ENCODE assay signal across 11 mouse cellular contexts in the genomic region with DNA sequence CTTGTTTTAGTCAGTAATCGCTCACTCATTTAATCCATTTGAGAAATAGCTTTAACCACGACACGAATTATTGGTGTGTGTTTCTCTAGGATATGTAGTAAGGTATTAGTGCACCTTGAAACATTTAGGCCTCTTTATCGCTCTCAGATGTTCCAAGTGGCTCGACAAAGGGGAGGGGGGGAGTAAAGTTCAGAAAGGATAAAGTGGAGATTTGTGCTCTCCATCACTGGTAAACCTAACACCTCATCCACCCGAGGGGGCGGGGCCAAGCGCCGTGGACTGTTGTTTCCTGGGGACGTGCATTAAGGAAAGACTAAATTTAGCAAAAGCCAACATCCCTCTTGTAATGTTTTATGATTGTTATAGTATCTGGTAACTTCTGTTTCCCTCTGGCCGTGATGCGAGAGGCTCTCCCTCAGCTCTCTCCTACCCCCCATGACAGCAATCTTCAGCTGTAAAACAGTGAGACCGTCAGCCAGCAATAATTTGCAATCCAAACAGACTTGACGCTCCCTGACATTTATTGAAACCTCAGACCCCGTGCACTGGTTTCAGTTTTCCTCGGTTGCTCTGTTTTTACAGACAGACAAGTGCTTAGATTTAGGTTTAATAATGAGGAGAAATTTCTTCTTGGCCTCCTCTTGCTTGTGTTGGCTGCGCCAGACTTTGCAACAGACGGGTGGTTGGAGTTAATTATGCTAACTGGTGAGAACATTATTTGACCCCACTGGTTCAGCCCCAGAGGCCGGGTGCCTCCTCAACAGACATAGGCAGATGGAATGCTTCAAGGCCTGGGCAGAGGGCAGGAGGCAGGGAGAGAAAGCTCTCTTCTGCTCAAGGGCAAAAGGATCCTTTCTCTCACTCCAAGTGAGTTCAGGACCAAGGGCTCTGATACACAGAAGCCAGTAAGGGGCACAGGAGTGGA.
DNase-seq lines count a peak whose midpoint lies in the region; TF ChIP-seq lines count a peak whose summit lies in the region.
"Had no signal": no experiment of that assay in that cellular context is flagged by ENCODE, and none has a peak within 500 bp of the region (broad histone marks: within the 10 kb centered on the region; RNA-seq: fewer than 3 reads in every experiment).

No protein-coding gene starts in this region.

- no peak for TF ChIP-seq CTCF in layer of hippocampus, adult 2 months (conservative IDR thresholded peaks at IDR 0.05)

- peak; percentile 11 for DNase-seq in Muller cell, postnatal 12 days (ENCODE audit: inconsistent ontology term)
- DNase-seq in brain, adult 2 months (ENCODE audit: low read depth, low spot score): peak; percentile 20
- peak; percentile 44 for DNase-seq in fibroblast of lung, adult 2 months (ENCODE audit: low read depth)
- peak; percentile 42 to 52 for DNase-seq in kidney, postnatal 4 days
- no peak for DNase-seq in adrenal gland, adult 2 months
- DNase-seq in layer of hippocampus, adult 2 months (ENCODE audit: low spot score in 2 of 2): no peak
- DNase-seq in left cerebral cortex, postnatal 14 days (ENCODE audit: low spot score in 2 of 2): no peak
- DNase-seq: right cerebral cortex, postnatal 14 days had no signal

- intact Hi-C loops in left cerebral cortex, postnatal 14 days (cut with DNase I): no loop called here

- no peak overlapping the region for H3K4me3 ChIP-seq in layer of hippocampus, adult 2 months
- H3K4me3 ChIP-seq: hindbrain, embryonic 15.5 days; liver, embryonic 15.5 days; neural tube, embryonic 12.5 days had no signal

- H3K27ac ChIP-seq in layer of hippocampus, adult 2 months: no peak overlapping the region
- H3K27ac ChIP-seq: hindbrain, embryonic 15.5 days; liver, embryonic 15.5 days; neural tube, embryonic 12.5 days had no signal

Comparison
In these comparisons a context has a peak if more than half of its experiments do, and no peak if none do; other contexts are left out.
1. DNase-seq: peak in Muller cell, postnatal 12 days (single experiment), brain, adult 2 months (single experiment), fibroblast of lung, adult 2 months (single experiment) and kidney, postnatal 4 days (2 of 2); none in adrenal gland, adult 2 months (single experiment), layer of hippocampus, adult 2 months (0 of 2) and left cerebral cortex, postnatal 14 days (0 of 2).